Mouse (Mus musculus): Measurements from ENCODE around the gene Mrpl20. TPM values are rescaled to one million over a fixed set of nuclear protein-coding genes. Genes with fewer than 3 reads are reported as not detected.
A peak's percentile ranks its signal among the peaks of the same experiment; 100 is the strongest.

Mrpl20 gene
- polyA plus RNA-seq, 1 experiment from 2014 or later = 313 TPM

DNA sequence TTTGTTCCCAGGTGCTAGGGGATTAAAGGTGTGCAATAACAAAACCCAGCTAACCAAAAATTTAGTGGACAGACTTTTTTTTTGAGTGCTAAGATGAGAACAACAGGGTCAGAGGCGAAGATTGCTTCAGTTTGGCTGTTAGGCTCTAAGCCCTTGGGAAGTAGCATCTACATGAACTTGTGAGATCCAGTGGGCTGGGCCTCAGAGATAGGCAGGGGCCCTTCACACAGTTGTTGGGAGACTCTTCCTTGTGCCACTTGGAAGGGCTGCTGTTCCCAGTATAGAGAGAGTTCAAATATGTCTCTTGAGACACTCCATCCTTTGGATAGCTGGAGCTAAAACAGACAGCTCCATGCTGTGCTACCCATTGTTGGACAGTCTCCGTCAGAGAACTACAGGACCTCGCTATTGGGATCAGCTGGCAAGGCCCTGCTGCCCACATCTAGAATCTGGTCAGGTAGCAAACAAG is 12.6 kb upstream of the Mrpl20 start, which contains the start of gene Ankrd65:
TSS of gene Ankrd65 (plus strand) at position 419 of the 469 bp plus-strand sequence.
- Histone ChIP-seq H3K4me3 (ENCODE audit: low read depth, low read length) (no peak within 1 kb of the TSS), H3K4me2 (ENCODE audit: low read length) (no peak within 1 kb of the TSS), H3K36me3 (ENCODE audit: control insufficient read depth, insufficient read depth, low read length) (no peaks in the 10 kb centered on the region), H3K27me3 (replicated peaks; ENCODE audit: control insufficient read depth, insufficient read depth, low read length) (no peaks in the 10 kb centered on the region), H3K4me1 (ENCODE audit: control insufficient read depth, insufficient read depth, low read length) (no peaks in the 10 kb centered on the region), H3K9ac (ENCODE audit: low read length) (no peak within 1 kb of the TSS), H3K27ac (ENCODE audit: low read depth, low read length) (no peak within 1 kb of the TSS), H3K9me3 (replicated peaks; ENCODE audit: control insufficient read depth, low read length) (no peaks in the 10 kb centered on the region)
- no peak for ATAC-seq
- DNase-seq (ENCODE audit: low spot score) = no peak
- WGBS = 68% methylated on average over 3 of the region's 3 CpGs

DNA sequence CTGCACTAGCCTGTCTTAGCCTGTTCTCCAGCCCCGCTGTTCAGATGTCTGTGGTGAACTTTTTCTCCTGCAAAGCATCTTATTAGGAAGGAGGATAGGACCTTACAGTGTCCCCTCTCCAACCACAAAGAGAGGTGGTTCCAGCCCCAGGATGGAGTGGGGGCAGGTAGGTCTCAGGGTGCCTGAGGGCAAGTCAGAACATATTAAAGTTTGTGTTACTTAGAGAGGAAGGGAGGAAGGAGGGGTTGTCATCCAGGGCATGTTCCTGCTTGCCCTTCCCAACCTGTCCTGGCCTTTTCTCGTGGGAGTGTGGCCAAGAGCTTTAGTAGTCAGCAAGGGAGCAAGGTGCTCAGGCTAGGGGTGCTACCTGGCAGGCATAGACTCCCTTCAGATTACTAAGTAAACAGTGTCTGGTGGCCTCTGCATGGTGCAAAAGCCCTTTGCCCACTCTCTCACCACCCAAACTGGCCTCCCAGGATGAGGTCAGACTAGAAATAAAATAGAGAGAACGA is 12.0 kb upstream of the Mrpl20 start:
- no peak for DNase-seq (ENCODE audit: low spot score)
- H3K4me3 ChIP-seq (ENCODE audit: low read depth, low read length) = no peak overlapping the region
- ATAC-seq = no peak

DNA sequence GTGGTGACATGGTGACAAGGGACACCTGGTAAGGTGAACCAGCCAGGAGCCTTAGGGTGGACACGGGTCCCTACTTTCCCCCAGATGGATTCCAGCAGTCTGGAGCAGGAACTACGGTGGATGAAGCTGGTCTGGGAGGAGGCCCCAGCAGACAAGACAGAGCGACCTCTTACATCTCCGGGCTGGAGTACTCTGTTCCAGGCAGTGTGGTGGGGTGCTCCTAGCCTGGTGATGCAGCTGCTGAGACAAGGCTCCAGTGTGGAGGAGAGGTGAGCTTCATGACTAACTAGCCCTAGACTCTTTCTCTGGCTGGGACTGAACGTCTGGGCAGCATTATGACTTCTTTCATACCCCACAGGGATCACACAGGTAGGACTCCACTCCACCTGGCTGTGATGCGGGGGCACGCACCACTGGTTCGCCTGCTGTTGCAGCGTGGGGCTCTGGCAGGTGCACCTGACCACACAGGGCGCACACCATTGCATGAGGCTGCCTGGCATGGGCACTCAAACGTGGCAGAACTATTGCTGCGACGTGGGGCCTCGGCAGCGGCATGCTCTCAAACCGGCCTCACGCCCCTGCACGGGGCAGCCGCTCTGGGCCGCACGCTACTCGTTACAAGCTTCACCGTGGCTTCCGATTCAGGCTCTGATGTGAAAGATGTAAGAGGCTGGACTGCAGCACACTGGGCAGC is 11.3 kb upstream of the Mrpl20 start:
- no peak for DNase-seq (ENCODE audit: low spot score)
- H3K4me3 ChIP-seq (ENCODE audit: low read depth, low read length) = no peak overlapping the region
- ATAC-seq = no peak
- 76% methylated on average over 24 of the region's 24 CpGs for WGBS
- no peak overlapping the region for H3K9ac ChIP-seq (ENCODE audit: low read length)
- no peaks in the 10 kb centered on the region for H3K4me1 ChIP-seq (ENCODE audit: control insufficient read depth, insufficient read depth, low read length)
- no peaks in the 10 kb centered on the region for H3K36me3 ChIP-seq (ENCODE audit: control insufficient read depth, insufficient read depth, low read length)
- H3K27ac ChIP-seq (ENCODE audit: low read depth, low read length) = no peak overlapping the region
- no peaks in the 10 kb centered on the region for H3K27me3 ChIP-seq (replicated peaks; ENCODE audit: control insufficient read depth, insufficient read depth, low read length)
- H3K9me3 ChIP-seq (replicated peaks; ENCODE audit: control insufficient read depth, low read length) = no peaks in the 10 kb centered on the region
- no peak overlapping the region for H3K4me2 ChIP-seq (ENCODE audit: low read length)

More for the DNA sequence above, 12.0 kb upstream of the Mrpl20 start:
- Histone ChIP-seq H3K4me1 (ENCODE audit: control insufficient read depth, insufficient read depth, low read length) (no peaks in the 10 kb centered on the region), H3K36me3 (ENCODE audit: control insufficient read depth, insufficient read depth, low read length) (no peaks in the 10 kb centered on the region), H3K27ac (ENCODE audit: low read depth, low read length) (no peak overlapping the region), H3K9ac (ENCODE audit: low read length) (no peak overlapping the region), H3K9me3 (replicated peaks; ENCODE audit: control insufficient read depth, low read length) (no peaks in the 10 kb centered on the region), H3K4me2 (ENCODE audit: low read length) (no peak overlapping the region), H3K27me3 (replicated peaks; ENCODE audit: control insufficient read depth, insufficient read depth, low read length) (no peaks in the 10 kb centered on the region)
- WGBS = 80% methylated on average over 3 of the region's 3 CpGs

DNA sequence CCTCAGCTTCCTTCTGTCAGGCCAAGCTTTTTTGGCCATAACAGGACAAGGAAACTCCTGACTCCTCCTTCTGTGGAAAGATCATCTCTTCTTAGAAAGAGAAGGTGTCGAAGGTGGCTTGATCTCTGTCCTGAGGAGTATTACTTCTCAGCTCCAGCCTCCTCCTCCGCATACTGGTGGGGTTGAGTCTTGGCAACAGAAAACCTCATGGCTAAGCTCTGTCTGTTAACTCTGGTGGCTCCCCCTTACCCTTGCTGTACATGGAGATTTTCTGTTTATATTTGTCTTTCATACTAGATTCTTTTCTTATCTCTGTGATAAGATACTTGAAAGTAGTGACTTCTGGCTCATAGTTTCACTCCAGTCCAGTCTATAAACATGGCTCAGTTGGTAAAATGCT is 8.9 kb upstream of the Mrpl20 start:
- DNase-seq (ENCODE audit: low spot score) (no peak), ATAC-seq (no peak)
- no peaks in the 10 kb centered on the region for H3K9me3 ChIP-seq (replicated peaks; ENCODE audit: control insufficient read depth, low read length)
- H3K4me3 ChIP-seq (ENCODE audit: low read depth, low read length) = no peak overlapping the region
- H3K4me2 ChIP-seq (ENCODE audit: low read length) = no peak overlapping the region
- 86% methylated on average over 2 of the region's 2 CpGs for WGBS
- H3K9ac ChIP-seq (ENCODE audit: low read length) = no peak overlapping the region
- no peaks in the 10 kb centered on the region for H3K27me3 ChIP-seq (replicated peaks; ENCODE audit: control insufficient read depth, insufficient read depth, low read length)
- no peaks in the 10 kb centered on the region for H3K4me1 ChIP-seq (ENCODE audit: control insufficient read depth, insufficient read depth, low read length)
- no peaks in the 10 kb centered on the region for H3K36me3 ChIP-seq (ENCODE audit: control insufficient read depth, insufficient read depth, low read length)
- no peak overlapping the region for H3K27ac ChIP-seq (ENCODE audit: low read depth, low read length)

DNA sequence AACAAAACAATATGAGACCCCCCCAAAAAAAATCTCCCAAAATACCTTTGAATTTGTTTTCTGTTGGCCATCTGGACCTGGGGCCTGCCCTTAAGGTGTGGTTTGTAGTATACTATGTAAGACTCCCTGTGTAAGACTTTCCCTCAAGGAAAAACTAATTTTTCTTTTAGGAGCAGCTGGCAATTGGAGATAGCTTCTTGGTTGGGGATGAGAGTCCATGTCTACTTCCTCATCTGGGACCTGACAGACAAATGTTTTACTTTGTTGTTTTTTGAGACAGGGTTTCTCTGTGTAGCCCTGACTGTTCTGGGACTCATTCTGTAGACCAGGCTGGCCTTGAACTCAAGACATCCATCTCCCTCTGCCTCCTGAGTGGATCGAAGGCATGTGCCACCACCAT is 603 bp upstream of the Mrpl20 start:
- Histone ChIP-seq H3K4me1 (ENCODE audit: control insufficient read depth, insufficient read depth, low read length) (peaks cover 11% of the 10 kb centered on the region), H3K4me2 (ENCODE audit: low read length) (no peak overlapping the region), H3K9me3 (replicated peaks; ENCODE audit: control insufficient read depth, low read length) (no peaks in the 10 kb centered on the region), H3K9ac (ENCODE audit: low read length) (no peak overlapping the region), H3K36me3 (ENCODE audit: control insufficient read depth, insufficient read depth, low read length) (peaks cover 14% of the 10 kb centered on the region), H3K27me3 (replicated peaks; ENCODE audit: control insufficient read depth, insufficient read depth, low read length) (no peaks in the 10 kb centered on the region), H3K27ac (ENCODE audit: low read depth, low read length) (no peak overlapping the region), H3K4me3 (ENCODE audit: low read depth, low read length) (no peak overlapping the region)
- no peak for ATAC-seq
- DNase-seq (ENCODE audit: low spot score) = no peak
- 100% methylated on average over 1 of the region's 1 CpGs for WGBS

DNA sequence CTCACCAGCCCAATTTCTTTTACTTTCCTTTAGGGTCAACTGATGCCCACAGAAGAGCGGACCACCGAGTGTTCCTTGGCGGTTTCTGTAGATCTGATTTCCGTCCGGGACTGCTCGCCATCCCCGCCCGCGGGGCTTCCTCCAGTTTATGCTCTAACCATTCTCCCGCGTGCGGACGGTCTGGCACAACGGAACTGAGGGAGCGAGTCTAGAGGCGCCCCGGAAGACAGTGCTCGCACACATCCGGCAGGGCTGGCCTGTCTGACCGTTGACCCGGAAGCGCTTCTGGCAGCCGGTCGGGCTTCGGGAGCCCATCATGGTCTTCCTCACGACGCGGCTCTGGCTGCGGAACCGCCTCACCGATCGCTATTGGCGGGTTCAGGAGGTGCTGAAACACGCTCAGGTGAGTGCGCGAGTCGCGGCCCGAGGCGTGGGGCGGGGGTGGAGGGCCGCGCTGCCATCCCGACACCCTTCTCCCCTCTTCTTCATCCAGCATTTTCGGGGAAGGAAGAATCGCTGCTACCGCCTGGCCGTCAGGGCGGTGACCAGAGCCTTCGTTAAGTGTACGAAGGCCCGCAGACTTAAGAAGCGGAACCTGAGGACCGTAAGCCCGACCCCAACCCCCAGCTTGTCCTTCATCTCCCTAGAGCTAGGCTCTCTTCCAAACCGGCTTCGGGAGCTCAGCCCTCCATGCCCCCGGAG is 813 bp downstream of the Mrpl20 start:
- Histone ChIP-seq H3K9ac (ENCODE audit: low read length) (peak overlapping the region; percentile 86), H3K9me3 (replicated peaks; ENCODE audit: control insufficient read depth, low read length) (no peaks in the 10 kb centered on the region), H3K36me3 (ENCODE audit: control insufficient read depth, insufficient read depth, low read length) (peaks cover 29% of the 10 kb centered on the region), H3K4me1 (ENCODE audit: control insufficient read depth, insufficient read depth, low read length) (peaks cover 11% of the 10 kb centered on the region), H3K27ac (ENCODE audit: low read depth, low read length) (peak overlapping the region; percentile 57), H3K4me2 (ENCODE audit: low read length) (peak overlapping the region; percentile 83), H3K4me3 (ENCODE audit: low read depth, low read length) (peak overlapping the region; percentile 83), H3K27me3 (replicated peaks; ENCODE audit: control insufficient read depth, insufficient read depth, low read length) (no peaks in the 10 kb centered on the region)
- DNase-seq (ENCODE audit: low spot score) (peak; percentile 96), ATAC-seq (peak; percentile 98)
- WGBS = under 1% methylated on average over 57 of the region's 58 CpGs

GRCm38 (mm10) chr4:155807841-155808240 is 5.2 kb downstream of the Mrpl20 start:
- Histone ChIP-seq H3K4me1 (ENCODE audit: control insufficient read depth, insufficient read depth, low read length) (peaks cover 13% of the 10 kb centered on the region), H3K27ac (ENCODE audit: low read depth, low read length) (no peak overlapping the region), H3K27me3 (replicated peaks; ENCODE audit: control insufficient read depth, insufficient read depth, low read length) (no peaks in the 10 kb centered on the region), H3K4me3 (ENCODE audit: low read depth, low read length) (no peak overlapping the region), H3K9me3 (replicated peaks; ENCODE audit: control insufficient read depth, low read length) (no peaks in the 10 kb centered on the region), H3K4me2 (ENCODE audit: low read length) (no peak overlapping the region), H3K36me3 (ENCODE audit: control insufficient read depth, insufficient read depth, low read length) (peaks cover 54% of the 10 kb centered on the region), H3K9ac (ENCODE audit: low read length) (no peak overlapping the region)
- ATAC-seq (no peak), DNase-seq (ENCODE audit: low spot score) (no peak)
- WGBS = 88% methylated on average over 3 of the region's 3 CpGs

- Histone ChIP-seq H3K27ac (ENCODE audit: low read depth, low read length) (peak within 1 kb of the TSS; percentile 86), H3K27me3 (replicated peaks; ENCODE audit: control insufficient read depth, insufficient read depth, low read length) (no peaks in the 10 kb centered on the region), H3K4me2 (ENCODE audit: low read length) (peak within 1 kb of the TSS; percentile 93), H3K9me3 (replicated peaks; ENCODE audit: control insufficient read depth, low read length) (no peaks in the 10 kb centered on the region), H3K9ac (ENCODE audit: low read length) (peak within 1 kb of the TSS; percentile 100), H3K36me3 (ENCODE audit: control insufficient read depth, insufficient read depth, low read length) (peaks cover 77% of the 10 kb centered on the region), H3K4me1 (ENCODE audit: control insufficient read depth, insufficient read depth, low read length) (peaks cover 16% of the 10 kb centered on the region), H3K4me3 (ENCODE audit: low read depth, low read length) (peak within 1 kb of the TSS; percentile 100)
- DNase-seq (ENCODE audit: low spot score) (peak; percentile 98), ATAC-seq (peak; percentile 99)
- 1% methylated on average over 59 of the region's 60 CpGs for WGBS
These were observed 9.4 kb downstream of the Mrpl20 start, which contains the start of gene Ccnl2 for GRCm38 (mm10) chr4:155811929-155812664. Ccnl2 (plus strand) TSS chr4:155812489.

All from forebrain, embryonic 14.5 days (tissue).